Mouse (Mus musculus) spleen, adult 2 months (tissue): ENCODE measurements around the gene Tgfbr3.

Experiments used
- CTCF ChIP-seq: fragments of 200-500 bp; IDR thresholded peaks from 2 replicates; pipeline ENCODE4 v1.5.1; 2011; ENCODE audit warnings: mild to moderate bottlenecking, inconsistent platforms; ENCODE audit not compliant: insufficient read depth, insufficient read length, insufficient replicate concordance; ENCODE audit errors: extremely low read depth
- POLR2A ChIP-seq: fragments of 200-500 bp; IDR thresholded peaks from 2 replicates; pipeline ENCODE4 v1.6.1; 2011; ENCODE audit warnings: low read depth, low read length, inconsistent platforms

- TF ChIP-seq POLR2A (no peak), CTCF (no peak)
Observed at GRCm38 (mm10) chr5:107250548-107251272, 38.7 kb downstream of the Tgfbr3 start.
